In the genomic region with DNA sequence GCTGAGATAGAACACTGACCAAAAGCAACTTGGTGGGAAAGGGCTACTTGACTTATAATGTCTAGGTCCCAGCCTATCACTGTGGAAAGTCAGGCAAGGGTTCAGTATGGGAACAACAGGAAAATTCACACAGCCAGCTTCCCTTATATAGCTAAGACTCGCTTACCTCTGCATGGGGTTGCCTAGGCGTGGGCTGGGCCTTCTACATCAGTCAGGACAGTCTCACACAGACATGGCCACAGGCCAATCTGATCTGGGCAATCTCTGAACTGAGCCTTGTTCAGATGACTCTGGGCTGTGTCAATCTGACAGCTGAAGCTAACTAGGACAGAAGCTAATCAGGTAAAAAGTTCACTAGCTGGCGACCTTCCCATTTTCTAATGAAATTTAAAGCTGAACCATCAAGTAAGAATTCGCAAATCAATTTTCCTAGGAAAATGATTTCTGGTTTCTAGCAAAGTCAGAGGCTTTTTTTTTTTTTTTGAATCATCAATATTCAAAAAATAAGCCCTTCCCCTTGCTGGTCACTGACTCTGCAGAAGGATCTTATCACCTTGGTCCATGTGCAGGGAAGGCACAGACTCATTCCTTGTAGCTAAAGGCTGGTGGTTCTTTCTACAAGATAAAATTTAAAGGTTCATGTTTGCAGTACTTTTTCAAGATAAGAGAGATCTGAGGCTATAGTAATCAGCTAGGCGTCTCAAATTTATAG, we compare ENCODE assay signal across 8 mouse cellular contexts.
DNase-seq lines count a peak whose midpoint lies in the region; ATAC-seq and TF ChIP-seq lines count a peak whose summit lies in the region.

No protein-coding gene starts in this region.

- no peak overlapping the region for H3K4me2 ChIP-seq in kidney, embryonic 15.5 days
- H3K4me2 ChIP-seq in kidney, embryonic 14.5 days (replicated peaks; ENCODE audit: low read depth, low read length) = no peak overlapping the region
- no peak overlapping the region for H3K4me2 ChIP-seq in embryonic facial prominence, embryonic 12.5 days (replicated peaks)

- no peak overlapping the region for H3K4me3 ChIP-seq in kidney, embryonic 15.5 days (replicated peaks)
- H3K4me3 ChIP-seq in kidney, embryonic 14.5 days (ENCODE audit: low read length) = no peak overlapping the region
- no peak overlapping the region for H3K4me3 ChIP-seq in embryonic facial prominence, embryonic 12.5 days
- H3K4me3 ChIP-seq in thymus, adult 2 months (ENCODE audit: control insufficient read depth, insufficient read depth, low read length) = no peak overlapping the region

- ATAC-seq in kidney, embryonic 15.5 days (replicated peaks; ENCODE audit: low FRiP score) = no peak
- ATAC-seq in kidney, embryonic 14.5 days (ENCODE audit: low FRiP score, low TSS enrichment) = no peak
- peak; percentile 82 for ATAC-seq in embryonic facial prominence, embryonic 12.5 days (ENCODE audit: insufficient number of reproducible peaks, insufficient read depth, low FRiP score, low TSS enrichment)
- ATAC-seq in megakaryocyte progenitor cell, adult 5-6 weeks (replicated peaks; ENCODE audit: poor library complexity) = peak; percentile 55

- WGBS in kidney, embryonic 15.5 days = 77% methylated on average over 5 of the region's 5 CpGs
- WGBS in kidney, embryonic 14.5 days = 82% methylated on average over 5 of the region's 5 CpGs
- WGBS in embryonic facial prominence, embryonic 12.5 days = 59% methylated on average over 5 of the region's 5 CpGs
- 93% methylated on average over 5 of the region's 5 CpGs for WGBS in thymus, adult 2 months

- TF ChIP-seq POLR2A in thymus, adult 2 months (IDR thresholded peaks at IDR 0.05; ENCODE audit: control insufficient read depth, extremely low read depth, insufficient read depth, low read length, poor library complexity) = no peak

- DNase-seq in heart, postnatal 14 days = peak; percentile 39 to 45
- DNase-seq in ovary, postnatal 36 days (ENCODE audit: low spot score) = no peak
- no peak for DNase-seq in thymus, postnatal 36 days
- no peak for DNase-seq in thymus, adult 2 months

- intact Hi-C loops in heart, postnatal 14 days (cut with DNase I) = no loop called here

- no peaks in the 10 kb centered on the region for H3K27me3 ChIP-seq in kidney, embryonic 15.5 days
- H3K27me3 ChIP-seq in kidney, embryonic 14.5 days (ENCODE audit: control insufficient read depth, insufficient read depth, low read length) = no peaks in the 10 kb centered on the region
- H3K27me3 ChIP-seq in embryonic facial prominence, embryonic 12.5 days = no peaks in the 10 kb centered on the region
- H3K27me3 ChIP-seq in thymus, adult 2 months (ENCODE audit: control insufficient read depth, insufficient read depth, low read length) = no peaks in the 10 kb centered on the region

- no peaks in the 10 kb centered on the region for H3K9me3 ChIP-seq in kidney, embryonic 15.5 days (replicated peaks)
- H3K9me3 ChIP-seq in kidney, embryonic 14.5 days (ENCODE audit: control insufficient read depth, low read length) = no peaks in the 10 kb centered on the region
- H3K9me3 ChIP-seq in embryonic facial prominence, embryonic 12.5 days = no peaks in the 10 kb centered on the region

- TF ChIP-seq CTCF in thymus, adult 2 months (IDR thresholded peaks at IDR 0.05; ENCODE audit: borderline replicate concordance, control insufficient read depth, extremely low read depth, insufficient read depth, low read length, poor library complexity) = no peak

- no peak overlapping the region for H3K9ac ChIP-seq in kidney, embryonic 15.5 days
- no peak overlapping the region for H3K9ac ChIP-seq in kidney, embryonic 14.5 days (ENCODE audit: low read depth, low read length)
- H3K9ac ChIP-seq in embryonic facial prominence, embryonic 12.5 days = no peak overlapping the region

- H3K36me3 ChIP-seq in kidney, embryonic 15.5 days = peaks cover 53% of the 10 kb centered on the region
- H3K36me3 ChIP-seq in kidney, embryonic 14.5 days (ENCODE audit: control insufficient read depth, insufficient read depth, low read length) = peaks cover 28% of the 10 kb centered on the region; the same call in 1 of the 2 replicates
- peaks cover 15% of the 10 kb centered on the region; the same call in 1 of the 2 replicates for H3K36me3 ChIP-seq in embryonic facial prominence, embryonic 12.5 days
- no peaks in the 10 kb centered on the region for H3K36me3 ChIP-seq in thymus, adult 2 months (ENCODE audit: control insufficient read depth, insufficient read depth, low read length)

- peaks cover 26% of the 10 kb centered on the region for H3K4me1 ChIP-seq in kidney, embryonic 15.5 days
- peaks cover 15% of the 10 kb centered on the region; the same call in 1 of the 2 replicates for H3K4me1 ChIP-seq in kidney, embryonic 14.5 days (ENCODE audit: control insufficient read depth, insufficient read depth, low read length)
- H3K4me1 ChIP-seq in embryonic facial prominence, embryonic 12.5 days = peaks cover 38% of the 10 kb centered on the region
- no peaks in the 10 kb centered on the region for H3K4me1 ChIP-seq in thymus, adult 2 months (replicated peaks; ENCODE audit: control insufficient read depth, insufficient read depth, low read length)

- H3K27ac ChIP-seq in kidney, embryonic 15.5 days = peak overlapping the region; percentile 57
- no peak overlapping the region; the same call in 1 of the 2 replicates for H3K27ac ChIP-seq in kidney, embryonic 14.5 days (ENCODE audit: low read depth, low read length)
- peak overlapping the region; percentile 87 for H3K27ac ChIP-seq in embryonic facial prominence, embryonic 12.5 days
- no peak overlapping the region for H3K27ac ChIP-seq in thymus, adult 2 months (ENCODE audit: control insufficient read depth, insufficient read depth, low read length)

Comparison
In these comparisons a context has a peak if more than half of its experiments do, and no peak if none do; other contexts are left out.
1. H3K27ac ChIP-seq: peak in kidney, embryonic 15.5 days (single experiment) and embryonic facial prominence, embryonic 12.5 days (single experiment); none in kidney, embryonic 14.5 days (single experiment) and thymus, adult 2 months (single experiment).
2. ATAC-seq: peak in embryonic facial prominence, embryonic 12.5 days (single experiment) and megakaryocyte progenitor cell, adult 5-6 weeks (single experiment); none in kidney, embryonic 15.5 days (single experiment) and kidney, embryonic 14.5 days (single experiment).
3. DNase-seq: peak in heart, postnatal 14 days (2 of 2); none in ovary, postnatal 36 days (single experiment), thymus, postnatal 36 days (0 of 2) and thymus, adult 2 months (single experiment).